Mouse (Mus musculus): ENCODE data around the gene Creb5. TPM values are rescaled to one million over a fixed set of nuclear protein-coding genes. Genes with fewer than 3 reads are reported as not detected.
"Not testable (repeated sequence)": the region's sequence is repeated elsewhere in the genome, so short reads cannot be mapped to it uniquely, and the experiment has no call there.

Creb5 gene
- polyA plus RNA-seq, 1 experiment from 2014 or later: 7.7 TPM

DNA sequence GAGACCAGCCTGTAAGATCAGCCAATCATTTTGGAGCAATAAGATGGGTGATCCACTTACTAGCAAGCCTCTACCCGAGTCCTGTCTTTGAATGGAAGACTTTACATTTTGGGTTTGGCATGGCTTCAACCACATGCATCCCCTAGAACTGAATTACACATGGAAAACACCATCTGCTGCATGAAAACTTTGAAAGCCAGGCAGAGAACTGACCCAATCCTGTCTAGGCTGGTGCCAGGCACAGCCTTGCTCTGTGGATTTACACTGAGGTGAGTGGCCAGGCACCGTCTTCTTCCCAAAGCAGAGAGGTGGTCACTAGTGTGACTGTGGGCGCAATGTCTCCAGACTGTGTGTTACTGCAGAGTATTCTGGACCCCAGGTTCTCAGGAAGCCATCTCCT, 109.4 kb downstream of the Creb5 start:
- no peak overlapping the region for H3K4me2 ChIP-seq (ENCODE audit: low read depth, low read length)
- peaks cover 12% of the 10 kb centered on the region for H3K4me1 ChIP-seq (ENCODE audit: control insufficient read depth, insufficient read depth, low read length)
- no peak overlapping the region for H3K4me3 ChIP-seq (ENCODE audit: low read depth, low read length)
- no peaks in the 10 kb centered on the region for H3K36me3 ChIP-seq (ENCODE audit: control insufficient read depth, insufficient read depth, low read length)
- H3K27ac ChIP-seq (ENCODE audit: low read depth, low read length): no peak overlapping the region
- H3K9ac ChIP-seq (replicated peaks; ENCODE audit: low read depth, low read length): no peak overlapping the region
- H3K27me3 ChIP-seq (ENCODE audit: control insufficient read depth, insufficient read depth, low read length): no peaks in the 10 kb centered on the region
- 90% methylated on average over 3 of the region's 3 CpGs for WGBS
- ATAC-seq (ENCODE audit: low read depth): no peak
- no peaks in the 10 kb centered on the region for H3K9me3 ChIP-seq (ENCODE audit: control insufficient read depth, low read length)

DNA sequence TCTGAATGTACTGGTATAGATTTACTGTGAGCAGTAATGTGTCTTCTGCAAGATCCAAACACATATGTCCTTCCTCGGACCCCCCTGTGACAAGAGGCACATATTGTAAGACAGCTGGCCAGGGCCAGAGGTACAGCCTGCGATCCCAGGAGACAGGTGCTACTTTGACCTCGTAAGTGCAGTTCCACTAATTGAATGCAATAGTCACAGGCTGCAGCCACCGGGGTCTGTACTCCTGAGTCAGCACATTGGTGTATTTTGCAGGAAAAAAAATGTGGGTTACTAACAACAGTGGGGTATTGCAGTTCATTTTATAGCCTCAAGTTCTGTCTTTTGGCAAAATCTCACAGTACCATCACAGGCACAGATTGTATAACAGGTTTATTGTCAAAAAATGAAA, 110.7 kb downstream of the Creb5 start:
- Histone ChIP-seq H3K4me3 (ENCODE audit: low read depth, low read length) (no peak overlapping the region), H3K36me3 (ENCODE audit: control insufficient read depth, insufficient read depth, low read length) (no peaks in the 10 kb centered on the region), H3K9ac (replicated peaks; ENCODE audit: low read depth, low read length) (no peak overlapping the region), H3K4me1 (ENCODE audit: control insufficient read depth, insufficient read depth, low read length) (peaks cover 12% of the 10 kb centered on the region), H3K27me3 (ENCODE audit: control insufficient read depth, insufficient read depth, low read length) (no peaks in the 10 kb centered on the region), H3K9me3 (ENCODE audit: control insufficient read depth, low read length) (no peaks in the 10 kb centered on the region), H3K4me2 (ENCODE audit: low read depth, low read length) (no peak overlapping the region), H3K27ac (ENCODE audit: low read depth, low read length) (no peak overlapping the region)
- ATAC-seq (ENCODE audit: low read depth): no peak; the same call in 1 of the 2 replicates
- 48% methylated on average over 4 of the region's 4 CpGs for WGBS

DNA sequence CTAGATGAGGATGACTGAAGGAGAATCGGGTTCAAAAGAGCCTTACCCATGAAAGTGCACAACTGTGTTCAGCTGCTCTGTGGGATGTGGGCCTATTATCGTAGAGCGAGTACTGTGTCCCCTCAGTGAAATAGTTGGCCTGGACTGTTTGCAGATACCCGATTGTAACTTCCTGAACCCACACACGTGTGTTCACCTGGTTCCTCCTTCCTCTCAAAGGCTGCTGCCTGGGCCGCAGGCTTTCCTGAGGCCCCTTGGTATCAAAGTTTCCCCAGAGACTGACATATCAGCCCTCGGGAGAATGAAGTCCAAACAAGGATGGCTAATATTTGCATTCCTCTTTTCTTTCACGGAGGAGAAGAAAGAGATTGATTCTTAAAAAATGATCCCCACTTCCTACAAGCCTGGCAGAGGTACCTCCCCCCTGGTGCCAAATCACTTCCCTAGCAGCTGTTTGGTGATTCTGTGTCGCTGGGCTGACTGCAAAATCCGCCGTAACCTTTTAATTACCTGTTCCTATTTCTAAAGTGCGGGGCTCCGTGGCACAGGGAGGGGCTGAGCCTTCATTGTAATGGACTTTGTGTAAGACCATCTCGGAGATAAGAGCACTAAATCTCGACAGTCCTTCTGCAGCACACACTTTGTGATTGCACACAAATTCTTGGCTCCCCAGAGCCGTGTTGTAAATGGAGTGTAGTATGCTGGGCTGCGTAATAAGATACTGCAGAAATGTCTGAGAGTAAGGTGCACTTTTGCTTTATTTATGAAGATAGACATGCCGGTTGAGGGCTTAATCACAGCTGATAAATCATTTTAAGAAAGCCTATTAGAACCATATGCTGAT, 111.4 kb downstream of the Creb5 start:
- no peak overlapping the region for H3K4me3 ChIP-seq (ENCODE audit: low read depth, low read length)
- no peaks in the 10 kb centered on the region for H3K9me3 ChIP-seq (ENCODE audit: control insufficient read depth, low read length)
- H3K27me3 ChIP-seq (ENCODE audit: control insufficient read depth, insufficient read depth, low read length): no peaks in the 10 kb centered on the region
- peaks cover 11% of the 10 kb centered on the region for H3K4me1 ChIP-seq (ENCODE audit: control insufficient read depth, insufficient read depth, low read length)
- no peaks in the 10 kb centered on the region for H3K36me3 ChIP-seq (ENCODE audit: control insufficient read depth, insufficient read depth, low read length)
- peak; percentile 66; the same call in 1 of the 2 replicates for ATAC-seq (ENCODE audit: low read depth)
- WGBS: 32% methylated on average over 18 of the region's 18 CpGs
- no peak overlapping the region for H3K9ac ChIP-seq (replicated peaks; ENCODE audit: low read depth, low read length)
- H3K4me2 ChIP-seq (ENCODE audit: low read depth, low read length): peak overlapping the region; percentile 8; the same call in 1 of the 2 replicates
- peak overlapping the region; percentile 28; the same call in 1 of the 2 replicates for H3K27ac ChIP-seq (ENCODE audit: low read depth, low read length)

DNA sequence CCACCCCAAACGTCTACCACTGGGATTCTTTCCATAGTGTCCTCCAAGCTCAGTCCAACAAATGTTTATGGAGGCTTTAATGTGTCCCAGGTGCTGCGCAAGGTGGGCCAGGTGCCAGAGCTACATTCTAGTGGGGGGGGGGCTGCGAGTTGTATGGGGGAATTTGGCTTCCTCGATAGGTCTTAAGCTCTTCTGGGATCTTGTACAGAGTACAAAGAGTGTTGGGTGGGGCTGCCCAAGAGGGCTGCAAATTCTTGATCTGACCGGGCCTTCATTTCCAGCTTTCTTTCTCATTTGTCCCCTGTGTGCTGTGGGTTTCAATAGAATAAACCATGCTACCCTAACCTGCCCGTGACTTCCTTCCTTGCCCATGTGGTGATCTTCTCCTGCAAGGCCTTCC, 114.3 kb downstream of the Creb5 start:
- H3K9me3 ChIP-seq (ENCODE audit: control insufficient read depth, low read length): no peaks in the 10 kb centered on the region
- no peak overlapping the region for H3K9ac ChIP-seq (replicated peaks; ENCODE audit: low read depth, low read length)
- no peak overlapping the region for H3K27ac ChIP-seq (ENCODE audit: low read depth, low read length)
- peaks cover 6% of the 10 kb centered on the region for H3K4me1 ChIP-seq (ENCODE audit: control insufficient read depth, insufficient read depth, low read length)
- no peak overlapping the region for H3K4me3 ChIP-seq (ENCODE audit: low read depth, low read length)
- 84% methylated on average over 6 of the region's 6 CpGs for WGBS
- no peak overlapping the region for H3K4me2 ChIP-seq (ENCODE audit: low read depth, low read length)
- H3K27me3 ChIP-seq (ENCODE audit: control insufficient read depth, insufficient read depth, low read length): no peaks in the 10 kb centered on the region
- ATAC-seq (ENCODE audit: low read depth): no peak
- H3K36me3 ChIP-seq (ENCODE audit: control insufficient read depth, insufficient read depth, low read length): no peaks in the 10 kb centered on the region

DNA sequence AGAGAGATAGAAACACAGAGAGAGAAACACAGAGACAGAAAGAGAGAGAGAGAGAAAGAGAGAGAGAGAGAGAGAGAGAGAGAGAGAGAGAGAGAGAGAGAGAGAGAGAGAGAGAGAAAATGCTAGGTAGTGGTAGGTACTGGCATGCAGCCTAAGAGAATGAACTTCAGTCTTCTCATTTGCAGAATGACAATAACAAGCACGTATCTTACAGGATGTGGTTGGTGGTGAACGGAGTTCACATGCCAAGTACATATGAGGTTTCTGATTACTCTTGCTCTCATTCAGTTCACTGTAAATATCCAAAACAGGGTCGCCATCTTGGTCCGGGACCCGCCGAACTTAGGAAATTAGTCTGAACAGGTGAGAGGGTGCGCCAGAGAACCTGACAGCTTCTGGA, 115.5 kb downstream of the Creb5 start:
- H3K36me3 ChIP-seq (ENCODE audit: control insufficient read depth, insufficient read depth, low read length); H3K4me2 ChIP-seq (ENCODE audit: low read depth, low read length); H3K9me3 ChIP-seq (ENCODE audit: control insufficient read depth, low read length); H3K27ac ChIP-seq (ENCODE audit: low read depth, low read length); H3K9ac ChIP-seq (replicated peaks; ENCODE audit: low read depth, low read length); ATAC-seq (ENCODE audit: low read depth); H3K4me3 ChIP-seq (ENCODE audit: low read depth, low read length); H3K4me1 ChIP-seq (ENCODE audit: control insufficient read depth, insufficient read depth, low read length); H3K27me3 ChIP-seq (ENCODE audit: control insufficient read depth, insufficient read depth, low read length): not testable (repeated sequence)
- WGBS: 98% methylated on average over 7 of the region's 7 CpGs

DNA sequence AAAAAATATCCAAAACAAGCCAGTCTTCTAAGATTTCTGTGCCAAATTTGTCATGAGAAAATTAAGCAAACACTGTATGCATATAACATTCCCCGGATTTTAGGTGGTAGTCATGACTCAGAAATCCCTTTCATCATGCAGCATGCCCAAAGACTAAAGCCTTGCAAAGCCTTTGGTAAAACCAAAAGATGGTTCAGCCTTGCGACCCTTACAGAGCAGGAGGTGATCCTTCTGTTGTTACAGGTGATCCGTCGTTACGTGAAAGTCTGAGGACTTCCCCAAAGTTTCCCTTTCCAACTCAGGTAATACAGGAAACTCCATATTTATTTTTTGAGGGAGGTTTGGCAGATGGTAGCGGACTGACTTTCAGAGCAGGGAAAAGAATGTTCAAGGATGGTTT, 122.1 kb downstream of the Creb5 start:
- H3K27ac ChIP-seq (ENCODE audit: low read depth, low read length): no peak overlapping the region
- H3K27me3 ChIP-seq (ENCODE audit: control insufficient read depth, insufficient read depth, low read length): no peaks in the 10 kb centered on the region
- no peaks in the 10 kb centered on the region for H3K4me1 ChIP-seq (ENCODE audit: control insufficient read depth, insufficient read depth, low read length)
- ATAC-seq (ENCODE audit: low read depth): no peak
- no peaks in the 10 kb centered on the region for H3K9me3 ChIP-seq (ENCODE audit: control insufficient read depth, low read length)
- H3K9ac ChIP-seq (replicated peaks; ENCODE audit: low read depth, low read length): no peak overlapping the region
- WGBS: 96% methylated on average over 6 of the region's 6 CpGs
- no peaks in the 10 kb centered on the region for H3K36me3 ChIP-seq (ENCODE audit: control insufficient read depth, insufficient read depth, low read length)
- no peak overlapping the region for H3K4me3 ChIP-seq (ENCODE audit: low read depth, low read length)
- H3K4me2 ChIP-seq (ENCODE audit: low read depth, low read length): no peak overlapping the region

DNA sequence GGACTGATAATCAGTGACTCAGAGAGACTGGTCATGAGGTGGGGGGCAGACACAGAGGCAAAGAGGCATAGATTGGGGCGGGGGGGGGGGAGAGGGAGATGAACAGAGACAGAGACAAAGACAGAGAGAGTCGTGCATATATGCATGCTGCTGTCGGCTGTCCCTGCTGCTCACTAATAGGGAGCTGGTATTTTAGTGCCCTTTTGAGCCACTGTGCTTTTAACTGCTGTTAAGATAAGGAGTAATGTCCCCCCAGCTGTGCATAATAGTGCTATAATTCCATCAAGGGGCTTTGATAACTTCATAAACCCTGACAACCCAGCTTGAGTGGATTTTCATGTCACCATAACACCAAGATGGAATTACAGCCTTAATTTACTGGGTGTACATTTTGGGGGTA, 134.3 kb downstream of the Creb5 start:
- Histone ChIP-seq H3K4me1 (ENCODE audit: control insufficient read depth, insufficient read depth, low read length) (peaks cover 5% of the 10 kb centered on the region; the same call in 1 of the 2 replicates), H3K4me2 (ENCODE audit: low read depth, low read length) (no peak overlapping the region), H3K4me3 (ENCODE audit: low read depth, low read length) (no peak overlapping the region), H3K27ac (ENCODE audit: low read depth, low read length) (no peak overlapping the region), H3K9ac (replicated peaks; ENCODE audit: low read depth, low read length) (no peak overlapping the region), H3K9me3 (ENCODE audit: control insufficient read depth, low read length) (no peaks in the 10 kb centered on the region), H3K36me3 (ENCODE audit: control insufficient read depth, insufficient read depth, low read length) (no peaks in the 10 kb centered on the region), H3K27me3 (ENCODE audit: control insufficient read depth, insufficient read depth, low read length) (no peaks in the 10 kb centered on the region; the same call in 1 of the 2 replicates)
- WGBS: 6% methylated on average over 2 of the region's 3 CpGs
- ATAC-seq (ENCODE audit: low read depth): peak; percentile 81

DNA sequence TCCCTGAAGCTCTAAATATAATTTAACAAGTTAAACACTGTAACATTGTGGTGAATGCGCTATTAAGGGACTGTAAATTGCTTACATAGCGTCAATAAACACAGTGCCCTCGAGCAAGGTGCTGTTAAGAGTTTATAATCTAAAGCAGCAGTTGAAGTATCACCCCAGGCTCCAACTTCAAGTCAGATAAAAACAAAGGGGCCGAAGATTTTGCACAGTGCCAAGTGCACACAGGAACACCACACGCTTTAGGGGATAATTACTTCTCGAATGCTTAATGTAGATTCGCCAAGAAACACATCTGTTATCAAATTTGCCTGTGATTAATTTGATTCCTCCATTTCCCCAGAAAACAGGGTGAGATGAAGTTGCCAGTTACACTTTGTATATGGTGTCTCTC, 142.3 kb downstream of the Creb5 start:
- no peaks in the 10 kb centered on the region; the same call in 1 of the 2 replicates for H3K27me3 ChIP-seq (ENCODE audit: control insufficient read depth, insufficient read depth, low read length)
- no peak overlapping the region for H3K9ac ChIP-seq (replicated peaks; ENCODE audit: low read depth, low read length)
- ATAC-seq (ENCODE audit: low read depth): peak; percentile 51; the same call in 1 of the 2 replicates
- WGBS: 33% methylated on average over 7 of the region's 7 CpGs
- H3K36me3 ChIP-seq (ENCODE audit: control insufficient read depth, insufficient read depth, low read length): no peaks in the 10 kb centered on the region
- H3K9me3 ChIP-seq (ENCODE audit: control insufficient read depth, low read length): no peaks in the 10 kb centered on the region
- no peak overlapping the region for H3K4me2 ChIP-seq (ENCODE audit: low read depth, low read length)
- H3K4me1 ChIP-seq (ENCODE audit: control insufficient read depth, insufficient read depth, low read length): peaks cover 14% of the 10 kb centered on the region
- no peak overlapping the region for H3K4me3 ChIP-seq (ENCODE audit: low read depth, low read length)
- no peak overlapping the region for H3K27ac ChIP-seq (ENCODE audit: low read depth, low read length)

DNA sequence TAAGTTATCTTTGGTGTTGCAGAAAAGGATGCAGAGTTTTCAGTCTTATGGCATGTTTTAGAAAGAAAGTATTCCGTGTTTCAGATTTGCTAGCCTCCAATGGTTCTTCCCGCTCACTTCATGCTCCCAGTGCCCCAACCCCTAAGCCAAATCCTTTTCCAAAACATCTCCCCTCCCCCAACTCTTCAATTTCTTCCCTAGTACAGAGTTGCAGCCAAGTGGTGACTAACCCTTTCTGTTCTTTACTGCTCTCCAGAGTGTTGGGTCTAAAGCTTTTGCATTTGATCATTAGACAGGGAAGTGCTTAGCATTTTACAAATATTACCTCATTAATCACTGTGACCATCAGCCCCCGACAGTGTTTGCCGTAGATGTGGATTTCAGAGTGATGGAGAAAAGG, 142.8 kb downstream of the Creb5 start:
- Histone ChIP-seq H3K4me2 (ENCODE audit: low read depth, low read length) (no peak overlapping the region; the same call in 1 of the 2 replicates), H3K9me3 (ENCODE audit: control insufficient read depth, low read length) (no peaks in the 10 kb centered on the region), H3K9ac (replicated peaks; ENCODE audit: low read depth, low read length) (no peak overlapping the region), H3K27me3 (ENCODE audit: control insufficient read depth, insufficient read depth, low read length) (no peaks in the 10 kb centered on the region), H3K27ac (ENCODE audit: low read depth, low read length) (no peak overlapping the region), H3K36me3 (ENCODE audit: control insufficient read depth, insufficient read depth, low read length) (no peaks in the 10 kb centered on the region), H3K4me3 (ENCODE audit: low read depth, low read length) (no peak overlapping the region), H3K4me1 (ENCODE audit: control insufficient read depth, insufficient read depth, low read length) (peaks cover 14% of the 10 kb centered on the region)
- ATAC-seq (ENCODE audit: low read depth): no peak
- WGBS: 39% methylated on average over 4 of the region's 4 CpGs

Measured in neural tube, embryonic 14.5 days (tissue).